Mouse (Mus musculus) kidney, adult 18-20 months (tissue): ENCODE results near the gene Ear2.
"Not testable (repeated sequence)": the region's sequence is repeated elsewhere in the genome, so short reads cannot be mapped to it uniquely, and the experiment has no call there.

ENCODE experiments used
- DNase-seq: peaks from one replicate; pipeline ENCODE4 v3.0.0; 2021

The Ear2 gene

GRCm38 (mm10) chr14:44102354-44102753, at the start of gene Ear2:
Ear2 (plus strand) TSS chr14:44102654.
- DNase-seq: not testable (repeated sequence)

DNA sequence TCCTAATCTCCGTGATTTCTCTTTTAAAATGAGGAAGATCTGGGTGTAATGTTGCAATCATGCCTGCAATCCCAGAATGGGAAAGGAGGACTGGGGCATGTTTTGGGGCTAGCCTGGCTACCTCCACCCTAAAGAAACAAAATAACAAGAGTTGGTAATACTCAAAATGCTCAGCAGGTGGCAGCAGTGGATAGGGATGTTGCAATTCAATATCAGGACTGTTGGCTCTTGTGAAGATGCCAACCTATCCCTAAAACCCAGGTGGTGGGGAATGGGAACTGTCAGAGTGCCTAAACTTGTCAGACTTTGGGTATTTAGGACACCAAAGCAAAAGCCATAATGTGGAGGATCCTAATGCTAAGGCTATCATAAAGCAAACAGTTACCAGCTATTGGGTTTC, 34.6 kb upstream of the Ear2 start:
- DNase-seq: peak; percentile 5

DNA sequence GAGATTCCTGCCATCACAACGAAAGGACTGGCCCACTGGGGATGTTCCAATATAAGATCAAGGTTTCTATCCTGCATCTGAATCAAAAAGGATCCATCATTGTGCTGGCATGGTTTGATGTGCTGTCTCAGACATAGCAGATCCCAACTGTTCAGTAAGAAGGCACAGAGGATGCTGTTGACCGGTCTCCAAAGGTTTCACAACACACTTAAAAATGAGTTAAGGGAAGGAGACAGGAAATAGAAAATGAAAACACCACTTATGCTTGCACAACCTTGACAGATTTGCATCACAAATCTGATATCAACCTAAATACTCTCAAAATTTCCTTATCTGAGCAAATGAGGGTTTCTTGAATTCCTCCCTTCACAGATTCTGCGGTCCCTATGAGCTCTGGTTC, 31.9 kb upstream of the Ear2 start:
- not testable (repeated sequence) for DNase-seq

- DNase-seq: peak; percentile 3
Measured at GRCm38 (mm10) chr14:44077785-44078341, 24.6 kb upstream of the Ear2 start.

- DNase-seq: not testable (repeated sequence)
Measured at GRCm38 (mm10) chr14:44086588-44086987, 15.9 kb upstream of the Ear2 start.

DNA sequence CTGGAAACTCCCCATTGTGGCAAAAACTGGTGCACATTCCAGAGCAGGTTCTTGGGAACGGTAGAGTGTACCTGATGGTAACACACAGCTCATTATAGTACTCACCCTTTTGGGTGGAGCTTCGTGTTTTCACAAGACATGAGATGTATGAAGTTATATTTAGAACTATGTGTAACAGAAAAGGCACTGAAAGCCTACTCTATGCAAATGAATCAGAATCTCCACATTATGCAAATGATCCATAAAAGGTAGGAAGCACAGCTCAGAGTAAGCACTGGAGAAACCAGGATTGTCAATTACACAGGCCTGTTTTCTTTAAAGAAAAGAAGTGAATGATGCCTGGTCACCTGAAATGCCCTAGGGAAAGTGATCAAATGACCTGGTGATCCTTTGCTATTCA, 14.9 kb upstream of the Ear2 start:
- not testable (repeated sequence) for DNase-seq

DNA sequence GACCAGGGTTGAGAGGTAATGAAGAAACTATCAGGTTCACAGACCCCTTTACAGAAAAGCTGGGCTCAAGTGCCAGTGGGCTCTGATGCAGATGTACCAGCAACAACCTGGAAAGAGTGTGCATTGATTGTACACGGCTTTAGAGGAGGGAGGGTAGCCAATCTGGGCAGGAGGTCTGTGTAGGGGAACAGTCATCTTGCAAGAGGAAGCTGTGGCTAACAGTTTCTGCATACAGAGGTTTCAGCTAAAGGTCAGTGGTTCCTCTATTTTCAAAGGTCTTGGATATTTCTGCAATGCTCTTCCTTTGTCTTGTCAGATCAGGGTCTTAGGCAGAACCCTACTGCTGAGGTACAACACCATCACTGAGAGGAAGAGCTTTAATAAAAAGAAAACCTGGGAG, 10.9 kb upstream of the Ear2 start:
- DNase-seq: not testable (repeated sequence)

DNA sequence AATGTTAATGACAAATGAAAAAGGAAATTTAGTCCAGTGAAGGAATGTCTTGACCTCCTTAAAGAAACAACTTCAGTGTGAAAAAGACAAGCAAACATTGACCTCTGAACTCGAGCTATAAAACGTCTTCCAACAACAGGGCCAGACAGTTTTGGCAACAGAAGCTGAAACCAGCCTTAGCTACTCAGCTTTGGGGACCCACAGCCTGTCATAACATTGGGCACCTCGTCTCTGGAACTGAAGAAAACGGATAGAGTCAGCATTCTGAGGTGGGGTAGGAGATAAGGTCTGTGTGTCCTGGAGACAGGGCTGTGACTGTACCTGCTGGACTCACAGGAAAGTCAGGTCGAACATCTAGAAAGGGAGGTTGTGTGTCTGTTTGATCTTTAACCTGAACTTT, 8.0 kb upstream of the Ear2 start:
- DNase-seq: peak; percentile 3

DNA sequence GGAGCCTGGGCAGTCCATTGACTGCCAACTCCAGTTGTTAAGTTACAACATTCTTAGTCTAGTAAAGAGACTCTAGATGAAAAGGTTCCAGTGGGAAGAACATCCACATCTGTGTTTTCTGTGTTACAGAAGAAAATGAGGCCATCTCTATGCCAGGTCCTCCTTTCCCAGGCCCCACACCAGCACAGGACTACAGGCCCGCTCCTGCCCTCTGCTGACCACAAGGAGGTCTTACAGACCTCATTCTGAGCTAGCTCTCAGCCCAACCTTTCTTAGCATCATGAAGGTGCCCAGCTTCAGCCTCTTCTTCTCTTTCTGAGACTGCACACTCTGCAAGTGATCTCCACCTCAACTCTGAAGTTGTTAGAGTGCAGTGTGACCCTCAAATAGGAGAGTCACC, 2.4 kb upstream of the Ear2 start:
- DNase-seq: not testable (repeated sequence)

DNA sequence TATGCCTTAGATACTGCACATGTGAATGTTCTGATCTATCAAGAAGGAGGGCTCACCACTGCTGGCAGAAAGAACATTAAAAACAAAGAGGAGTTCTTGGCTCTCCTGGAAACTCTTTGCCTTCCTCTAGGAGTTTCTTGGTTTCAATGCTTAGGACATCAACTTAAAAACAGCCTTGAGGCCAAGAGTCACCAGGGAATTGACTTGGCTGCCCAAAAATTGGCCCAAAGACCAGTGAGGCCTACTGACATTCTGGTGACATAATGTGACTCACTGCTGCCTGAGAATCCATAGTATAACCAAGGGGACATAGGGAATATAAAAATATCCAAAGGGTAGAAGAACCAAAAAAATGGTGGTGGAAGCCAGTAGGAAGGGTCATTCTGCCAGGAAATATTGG, 8.5 kb downstream of the Ear2 start:
- DNase-seq: no peak

- DNase-seq: not testable (repeated sequence)
Measured at GRCm38 (mm10) chr14:44123551-44123950, 21.1 kb downstream of the Ear2 start, which contains the start of gene Gm3327. Gm3327 (plus strand) TSS chr14:44123851.
